Mouse (Mus musculus): ENCODE results near the gene Fam53b.

DNA sequence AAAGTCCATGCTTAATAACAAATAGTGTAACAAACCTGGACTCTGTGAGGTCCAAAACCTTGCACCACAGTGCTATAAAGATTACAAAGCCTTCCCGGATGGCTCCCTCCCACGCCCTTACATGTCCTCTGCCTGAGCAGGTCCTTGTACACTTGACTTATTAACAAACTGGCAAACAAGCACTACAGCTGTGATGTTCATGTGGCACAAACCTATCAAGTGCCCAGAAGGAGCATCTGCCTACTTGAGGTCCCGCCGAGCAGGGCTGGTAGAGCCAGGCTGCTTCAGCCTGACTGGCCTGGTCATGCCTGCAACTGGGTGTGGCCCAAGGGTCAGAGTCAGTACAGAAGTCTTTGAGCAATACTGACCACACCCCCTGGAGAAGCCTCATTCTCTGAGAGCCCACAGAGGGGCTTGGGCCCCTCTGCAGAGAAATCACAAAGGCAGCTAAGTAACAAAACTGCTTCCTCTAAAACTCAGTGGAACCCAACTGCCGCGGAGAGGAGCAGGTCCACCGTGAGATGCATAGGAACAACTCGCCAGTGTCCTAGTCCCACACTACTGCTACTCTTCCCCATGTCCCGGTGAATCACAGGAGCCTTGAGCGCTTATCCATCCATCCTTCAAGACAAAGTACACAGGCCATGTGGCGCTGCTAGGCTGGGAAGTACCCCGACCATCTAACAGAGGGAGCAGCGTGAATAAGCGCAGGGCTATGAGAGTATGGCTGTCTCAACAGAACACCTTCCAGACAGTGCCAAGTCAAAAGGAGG, 23.1 kb downstream of the Fam53b start:
- no peak for TF ChIP-seq POLR2A (IDR thresholded peaks at IDR 0.05; ENCODE audit: extremely low read depth, insufficient read depth, low read length)
- no peak for TF ChIP-seq CTCF (IDR thresholded peaks at IDR 0.05; ENCODE audit: extremely low read depth, insufficient read depth, low read length)
